Mouse (Mus musculus) common myeloid progenitor, adult 5-6 weeks (primary cell): Measurements from ENCODE around the gene 5330417C22Rik. TPM values are rescaled to one million over a fixed set of nuclear protein-coding genes. Genes with fewer than 3 reads are reported as not detected.

Source experiments
- ATAC-seq: replicated peaks from 2 replicates; pipeline ENCODE4 v1.8.0; 2016; ENCODE audit warnings: low read depth, mild to moderate bottlenecking, moderate TSS enrichment, inconsistent platforms; ENCODE audit not compliant: poor library complexity, severe bottlenecking
- total RNA-seq: library from RNA; stranded (forward); fragments of 200-1000, 187-1606 nt; gene quantifications from 2 replicates; pipeline ENCODE4 v1.2.3, GENCODE M21; 2017

5330417C22Rik gene
- total RNA-seq, 1 experiment from 2014 or later, result 0.32 TPM

GRCm38 (mm10) chr3:108423006-108423405, 113.3 kb downstream of the 5330417C22Rik start:
- no peak for ATAC-seq

DNA sequence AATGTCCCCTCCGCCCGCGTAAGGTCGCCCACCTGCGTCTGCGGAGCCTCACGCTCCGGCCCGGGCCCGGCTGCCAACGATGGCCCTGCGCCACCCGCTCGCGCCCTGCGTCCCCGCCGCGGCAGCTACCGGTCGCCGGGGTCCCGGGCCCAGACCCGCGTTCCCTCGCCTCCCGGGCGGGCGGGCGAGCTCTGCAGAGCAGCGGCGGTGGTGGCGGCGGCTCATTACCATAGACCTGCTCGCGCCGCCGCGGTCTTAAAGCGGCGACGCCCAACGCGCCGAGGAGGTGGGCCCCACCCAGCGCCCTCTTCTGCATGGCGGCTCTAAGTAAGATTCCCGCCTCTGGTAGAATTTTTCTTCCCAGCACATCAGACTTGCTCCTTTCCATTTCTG, 120.5 kb downstream of the 5330417C22Rik start:
- peak; percentile 89 for ATAC-seq

DNA sequence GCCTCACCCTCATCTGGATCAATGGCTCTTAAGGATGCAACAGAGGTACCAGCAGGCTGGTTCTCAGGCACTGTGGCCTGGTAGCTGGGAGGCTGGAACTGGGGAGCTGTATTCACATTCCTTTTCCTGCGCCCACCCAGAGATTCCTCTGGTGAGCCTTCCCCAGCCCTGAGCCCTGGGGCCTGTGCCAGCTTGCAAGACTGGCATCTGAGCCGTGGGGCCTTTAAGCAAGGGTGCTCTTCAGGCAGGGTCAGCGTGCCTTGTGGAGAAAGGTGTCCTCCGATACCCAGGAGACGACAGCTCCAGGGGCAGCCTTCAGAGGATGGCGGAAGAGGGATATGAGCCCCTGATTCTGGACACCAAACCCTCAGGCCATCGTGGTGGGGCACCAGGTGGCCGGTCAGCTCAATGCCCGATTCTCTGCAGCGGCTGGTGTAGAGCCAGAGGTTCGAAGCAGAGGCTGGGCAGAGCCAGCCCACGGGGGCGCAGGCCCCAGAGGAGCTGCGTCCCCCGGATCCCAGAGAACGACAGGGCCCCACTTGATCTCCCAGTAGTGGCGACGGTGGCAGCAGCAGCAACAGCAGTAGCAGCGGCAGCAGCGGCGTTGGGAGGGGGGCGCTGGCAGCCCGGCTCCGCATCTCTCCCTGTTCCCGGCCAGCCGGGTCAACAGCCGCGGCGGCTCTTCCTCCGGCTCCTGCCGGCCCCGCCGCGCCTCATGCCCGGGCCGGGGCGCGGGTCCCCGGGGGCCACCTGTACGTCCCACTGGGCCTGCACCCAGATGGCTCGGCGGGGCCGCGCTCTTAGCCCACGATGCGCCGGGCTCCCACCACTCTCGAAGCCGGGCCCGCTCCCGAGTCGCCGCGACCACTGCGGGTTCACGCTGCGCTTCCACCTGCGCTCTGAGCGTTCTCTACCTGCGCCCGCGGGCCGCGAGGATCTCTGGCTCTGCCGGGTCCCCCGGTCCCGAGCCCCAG, 121.2 kb downstream of the 5330417C22Rik start, which contains the start of gene Celsr2:
Gene Celsr2, minus strand, starts transcription at position 696 of the 974 bp plus-strand sequence.
- peak; percentile 19; the same call in 1 of the 2 replicates for ATAC-seq

DNA sequence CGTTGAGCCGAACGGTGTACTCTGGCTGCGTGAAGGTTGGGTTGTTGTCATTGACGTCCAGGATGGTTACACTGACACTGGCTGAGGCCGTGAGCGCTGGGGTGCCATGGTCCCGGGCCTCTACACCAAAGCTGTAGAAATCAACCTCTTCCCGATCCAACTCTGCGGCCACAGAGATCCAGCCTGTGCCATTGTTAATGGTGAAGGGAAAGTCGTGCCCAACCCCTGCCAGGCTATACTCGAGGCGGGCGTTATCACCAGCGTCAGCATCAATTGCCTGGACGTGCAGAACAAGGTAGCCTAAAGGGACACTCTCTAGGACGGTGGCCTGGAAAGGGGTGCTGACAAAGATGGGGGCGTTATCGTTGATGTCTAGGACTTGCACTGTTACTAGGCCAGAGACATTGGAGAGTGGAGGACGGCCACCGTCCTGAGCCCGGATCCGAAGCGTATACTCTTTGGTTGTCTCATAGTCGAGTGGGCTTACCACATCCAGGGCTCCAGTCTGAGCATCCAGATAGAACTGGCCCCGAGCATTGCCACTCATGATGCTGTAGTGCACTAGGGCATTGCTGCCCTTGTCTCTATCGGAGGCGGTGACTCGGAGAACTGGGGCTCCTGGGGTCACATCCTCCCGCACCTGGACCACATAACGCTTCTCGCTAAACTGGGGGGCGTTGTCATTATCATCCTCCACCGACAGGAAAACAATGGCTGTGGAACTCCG, 122.5 kb downstream of the 5330417C22Rik start:
- ATAC-seq, result no peak

- ATAC-seq, result no peak
Observed at GRCm38 (mm10) chr3:108411754-108412121, 124.6 kb downstream of the 5330417C22Rik start.

DNA sequence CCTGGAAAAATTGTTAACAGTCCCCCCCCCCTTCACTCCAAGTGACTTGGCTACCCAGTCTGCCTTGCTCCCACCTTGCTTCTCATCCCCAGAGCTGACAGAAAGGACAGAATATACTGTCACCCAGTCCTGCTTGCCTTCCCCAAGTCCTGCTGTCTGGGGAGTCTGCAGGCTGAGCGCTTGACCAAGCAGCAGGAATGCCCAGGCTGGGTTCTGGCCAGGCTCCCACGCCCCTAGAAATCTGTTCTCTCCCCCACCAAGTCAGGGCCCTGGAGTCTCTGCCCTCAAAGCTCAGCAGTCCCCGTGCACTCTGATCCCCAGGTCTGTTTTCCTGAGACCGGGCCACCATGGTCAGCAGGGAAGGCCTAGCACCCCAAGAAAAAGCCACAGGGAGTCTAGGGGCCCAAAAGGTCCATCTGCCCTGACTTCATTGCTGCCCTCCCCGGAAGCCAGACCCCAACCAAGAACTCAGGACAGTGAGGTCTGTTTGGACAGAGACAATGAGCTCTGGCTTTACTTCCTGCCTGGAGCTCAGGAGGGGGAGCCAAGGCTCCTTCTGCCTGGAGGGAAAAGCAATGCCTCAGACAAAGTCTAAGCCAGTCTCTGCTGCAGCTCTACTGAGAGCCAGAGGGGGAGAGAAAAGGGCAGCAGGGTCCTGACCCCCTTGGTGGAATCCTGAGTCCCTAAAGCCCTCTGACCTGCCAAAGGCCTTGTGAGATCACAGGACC, 125.1 kb downstream of the 5330417C22Rik start:
- no peak for ATAC-seq

DNA sequence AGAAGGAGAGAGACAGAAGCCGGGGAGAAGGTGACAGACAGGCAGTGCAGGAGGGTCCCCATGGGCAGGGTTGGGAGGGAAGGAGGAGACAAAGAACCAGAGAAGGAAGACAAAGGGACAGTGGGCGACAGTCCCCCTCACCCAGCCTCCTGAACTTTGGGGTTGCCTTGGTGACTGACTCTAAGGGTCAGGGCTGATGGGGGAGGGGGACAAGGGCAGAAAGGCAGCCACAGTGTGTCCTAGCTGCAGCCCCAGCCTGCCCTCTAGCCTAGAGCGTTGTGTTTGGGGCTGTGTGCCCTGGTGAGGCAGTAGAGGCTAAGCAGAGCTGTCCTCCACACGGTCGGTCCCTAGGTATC, 126.0 kb downstream of the 5330417C22Rik start:
- no peak for ATAC-seq

DNA sequence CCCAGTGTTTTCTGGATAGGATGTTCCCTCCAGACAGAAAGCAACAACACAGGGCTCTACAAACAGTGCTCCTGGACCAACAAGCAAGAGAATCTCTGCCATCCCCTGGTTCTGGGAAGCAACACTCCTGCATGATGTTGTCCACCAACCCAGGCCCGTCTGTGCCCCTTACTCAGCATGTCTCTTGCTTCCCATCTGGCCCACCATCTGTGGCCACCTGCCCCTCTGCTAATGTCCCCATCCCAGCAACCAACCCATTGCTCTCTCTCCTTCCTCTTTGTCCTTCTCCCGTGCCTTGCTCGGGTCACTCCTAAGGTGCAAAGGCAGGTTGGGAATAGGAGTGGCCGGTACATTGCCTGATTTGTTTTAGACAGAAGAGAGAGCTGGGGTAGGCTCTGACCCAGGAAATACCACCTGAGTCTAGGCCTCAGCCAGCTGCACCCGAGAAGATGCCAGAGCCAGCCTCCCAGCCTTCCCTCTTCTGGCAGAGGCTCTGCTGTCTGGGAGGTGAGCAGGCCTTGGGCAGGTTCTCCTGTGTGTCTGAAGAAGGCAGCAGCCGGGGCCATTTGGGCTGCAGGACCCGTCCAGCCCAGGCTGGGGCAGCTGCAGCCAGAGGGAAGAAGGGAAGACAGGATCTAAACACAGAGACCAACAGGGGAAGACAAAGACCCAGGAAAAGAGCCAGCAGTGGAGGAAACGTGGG, 126.5 kb downstream of the 5330417C22Rik start:
- ATAC-seq, result no peak

DNA sequence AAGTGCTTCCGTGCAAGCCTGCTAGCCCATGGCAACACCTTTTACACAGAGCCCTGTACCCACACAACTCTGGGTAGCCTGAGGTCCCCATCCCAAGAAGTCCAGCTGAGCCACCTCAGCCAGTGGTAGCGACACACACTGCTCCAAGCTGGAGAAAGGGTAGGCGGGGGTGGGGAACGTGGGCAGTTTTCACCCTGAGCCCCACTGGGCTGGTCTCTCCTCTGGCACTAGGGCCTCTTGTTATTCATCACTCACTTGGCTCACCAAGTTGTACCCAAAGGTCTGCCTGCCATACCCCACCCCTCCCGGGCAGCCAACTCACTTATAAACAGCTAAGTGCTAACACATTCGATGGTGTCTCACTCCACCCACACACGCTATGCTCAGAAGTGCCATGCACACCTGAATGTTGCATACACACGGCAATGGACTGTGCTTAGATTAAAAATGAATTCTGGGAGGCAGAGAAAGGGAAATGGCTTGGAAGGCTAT, 127.8 kb downstream of the 5330417C22Rik start:
- ATAC-seq, result no peak

DNA sequence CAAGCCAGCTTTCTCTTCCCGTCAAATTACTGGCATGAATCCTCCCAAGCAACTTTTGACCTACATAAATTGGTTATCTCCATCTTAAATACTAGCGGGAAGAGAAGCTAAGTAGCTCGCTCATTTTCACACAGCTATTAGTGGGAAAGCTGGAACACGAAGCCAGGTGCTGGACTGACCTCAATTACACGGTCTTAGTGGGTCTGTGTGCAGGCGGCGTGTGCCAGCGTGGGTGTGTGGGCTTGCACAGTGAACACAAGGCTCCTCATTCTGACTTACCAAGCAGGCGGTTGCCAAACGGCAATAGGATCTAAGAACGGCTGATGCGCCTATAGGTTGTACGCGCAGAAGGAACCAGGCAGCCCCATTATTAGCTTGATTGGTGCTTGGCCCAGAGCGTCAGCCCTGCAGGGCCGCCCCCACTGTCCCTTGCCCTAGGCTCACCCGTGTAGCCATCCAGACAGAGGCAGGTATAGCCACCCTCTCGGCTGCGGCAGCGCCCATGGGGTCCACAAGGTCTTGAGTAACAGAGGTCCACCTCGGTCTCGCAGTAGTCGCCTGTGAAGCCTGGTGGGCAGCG, 129.9 kb downstream of the 5330417C22Rik start:
- no peak for ATAC-seq

Other genes starting within 250 kb of the 5330417C22Rik start
- gene Mybphl, start 171.6 kb downstream of the 5330417C22Rik start, total RNA-seq, result not detected in 2 replicates
- gene Psrc1, start 152.7 kb downstream of the 5330417C22Rik start, total RNA-seq, result 29.3 and 31.6 TPM in 2 replicates
- 0.24 and 2.7 TPM in 2 replicates for gene Celsr2, start 121.0 kb downstream of the 5330417C22Rik start, total RNA-seq
- 291 and 329 TPM in 2 replicates for gene Sars, start 91.3 kb downstream of the 5330417C22Rik start, total RNA-seq
- not detected in 2 replicates for gene 1700013F07Rik, start 2.4 kb downstream of the 5330417C22Rik start, total RNA-seq
- 29.2 and 33.6 TPM in 2 replicates for gene Tmem167b, start 25.9 kb upstream of the 5330417C22Rik start, total RNA-seq
- gene Taf13, start 35.2 kb upstream of the 5330417C22Rik start, total RNA-seq, result 19.2 and 19.5 TPM in 2 replicates
- gene Wdr47, start 54.7 kb upstream of the 5330417C22Rik start, total RNA-seq, result 5.0 and 10.3 TPM in 2 replicates
- gene Clcc1, start 117.4 kb upstream of the 5330417C22Rik start, total RNA-seq, result 87.6 and 91.5 TPM in 2 replicates
- gene Gpsm2, start 185.8 kb upstream of the 5330417C22Rik start, total RNA-seq, result 25.1 and 26.1 TPM in 2 replicates
- gene Aknad1, start 203.1 kb upstream of the 5330417C22Rik start, total RNA-seq, result not detected in 2 replicates